Mouse (Mus musculus) neural tube, embryonic 14.5 days (tissue): ENCODE results near the gene Nfia. TPM values are rescaled to one million over a fixed set of nuclear protein-coding genes. Genes with fewer than 3 reads are reported as not detected.
A peak's percentile ranks its signal among the peaks of the same experiment; 100 is the strongest.

Source experiments
- ATAC-seq: fragments of 200-750 bp; cut with Nextera tagmentation; 2 replicates; pipeline ENCODE4 v1.8.0; 2017; ENCODE audit warnings: low read depth, mild to moderate bottlenecking, moderate TSS enrichment, moderate library complexity
- H3K27ac ChIP-seq: fragments of 300-500 bp; sonication (generic); 2 replicates; pipeline ENCODE4 v1.5.1; 2014; ENCODE audit warnings: low read depth, mild to moderate bottlenecking, control low read depth, low read length, moderate library complexity, mixed read lengths
- H3K27me3 ChIP-seq: fragments of 300-500 bp; sonication (generic); 2 replicates; pipeline ENCODE4 v1.6.1; 2014; ENCODE audit warnings: low read length; ENCODE audit not compliant: control insufficient read depth, insufficient read depth
- H3K36me3 ChIP-seq: fragments of 300-500 bp; sonication (generic); 2 replicates; pipeline ENCODE4 v1.6.1; 2014; ENCODE audit warnings: low read length, mixed read lengths; ENCODE audit not compliant: control insufficient read depth, insufficient read depth
- H3K4me1 ChIP-seq: fragments of 300-500 bp; sonication (generic); 2 replicates; pipeline ENCODE4 v1.6.1; 2014; ENCODE audit warnings: low read length; ENCODE audit not compliant: control insufficient read depth, insufficient read depth
- H3K4me2 ChIP-seq: fragments of 300-500 bp; sonication (generic); 2 replicates; pipeline ENCODE4 v1.6.1; 2014; ENCODE audit warnings: mild to moderate bottlenecking, low read depth, low read length, control low read depth
- H3K4me3 ChIP-seq: fragments of 300-500 bp; sonication (generic); 2 replicates; pipeline ENCODE4 v1.5.1; 2014; ENCODE audit warnings: low read depth, low read length, control low read depth, mixed read lengths
- H3K9ac ChIP-seq: fragments of 300-500 bp; sonication (generic); replicated peaks from 2 replicates; pipeline ENCODE4 v1.6.1; 2014; ENCODE audit warnings: low read depth, mild to moderate bottlenecking, control low read depth, low read length, mixed read lengths
- H3K9me3 ChIP-seq: fragments of 300-500 bp; sonication (generic); 2 replicates; pipeline ENCODE4 v1.6.1; 2016; ENCODE audit warnings: low read length; ENCODE audit not compliant: control insufficient read depth
- WGBS: fragments of 180-500 bp; shearing (Covaris S2); extraction: QIAGEN DNeasy Blood & Tissue Kit; methylation state at CpG from one replicate; pipeline ENCODE4 v1.1.7; 2014; 5-methylcytosine and 5-hydroxymethylcytosine counted together
- polyA plus RNA-seq: library from polyadenylated mRNA; unstranded; fragments of >200 nt; fragmentation: Nextera tagmentation; extraction: Ambion mirVana; gene quantifications from 2 replicates; pipeline ENCODE4 v1.2.1, GENCODE M21; 2014

Nfia gene
- polyA plus RNA-seq, 1 experiment from 2014 or later = 50.0 TPM

DNA sequence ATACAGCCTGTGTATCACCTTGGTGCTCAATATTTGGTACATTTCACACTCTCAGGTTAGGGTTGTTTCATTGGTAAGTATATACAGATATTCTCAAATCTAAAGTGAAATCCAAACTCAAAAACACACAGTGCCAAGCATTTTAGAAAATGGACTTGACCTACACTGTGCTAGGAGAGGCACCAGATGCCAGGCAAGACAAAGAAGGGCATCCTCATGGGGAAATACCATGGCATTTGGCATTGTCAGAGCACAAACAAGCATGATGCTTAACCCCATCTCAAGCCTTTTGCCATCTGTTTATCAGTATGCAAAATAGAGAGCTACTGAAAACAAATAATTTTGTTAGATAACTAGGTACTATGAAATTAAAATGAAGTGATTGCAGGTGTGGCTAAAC is 274.8 kb downstream of the Nfia start:
- H3K27me3 ChIP-seq = no peaks in the 10 kb centered on the region
- no peak overlapping the region for H3K9ac ChIP-seq
- H3K4me2 ChIP-seq = no peak overlapping the region
- no peaks in the 10 kb centered on the region for H3K9me3 ChIP-seq
- peaks cover 7% of the 10 kb centered on the region for H3K4me1 ChIP-seq
- no peak for ATAC-seq
- H3K36me3 ChIP-seq = no peaks in the 10 kb centered on the region
- no peak overlapping the region for H3K4me3 ChIP-seq
- H3K27ac ChIP-seq = no peak overlapping the region

GRCm38 (mm10) chr4:98049584-98049983 is 277.1 kb downstream of the Nfia start:
- no peak for ATAC-seq
- no peaks in the 10 kb centered on the region for H3K36me3 ChIP-seq
- WGBS = 32% methylated on average over 7 of the region's 7 CpGs
- no peak overlapping the region for H3K27ac ChIP-seq
- H3K9ac ChIP-seq = no peak overlapping the region
- H3K9me3 ChIP-seq = no peaks in the 10 kb centered on the region
- peaks cover 7% of the 10 kb centered on the region for H3K4me1 ChIP-seq
- H3K27me3 ChIP-seq = no peaks in the 10 kb centered on the region
- no peak overlapping the region for H3K4me2 ChIP-seq
- H3K4me3 ChIP-seq = no peak overlapping the region

DNA sequence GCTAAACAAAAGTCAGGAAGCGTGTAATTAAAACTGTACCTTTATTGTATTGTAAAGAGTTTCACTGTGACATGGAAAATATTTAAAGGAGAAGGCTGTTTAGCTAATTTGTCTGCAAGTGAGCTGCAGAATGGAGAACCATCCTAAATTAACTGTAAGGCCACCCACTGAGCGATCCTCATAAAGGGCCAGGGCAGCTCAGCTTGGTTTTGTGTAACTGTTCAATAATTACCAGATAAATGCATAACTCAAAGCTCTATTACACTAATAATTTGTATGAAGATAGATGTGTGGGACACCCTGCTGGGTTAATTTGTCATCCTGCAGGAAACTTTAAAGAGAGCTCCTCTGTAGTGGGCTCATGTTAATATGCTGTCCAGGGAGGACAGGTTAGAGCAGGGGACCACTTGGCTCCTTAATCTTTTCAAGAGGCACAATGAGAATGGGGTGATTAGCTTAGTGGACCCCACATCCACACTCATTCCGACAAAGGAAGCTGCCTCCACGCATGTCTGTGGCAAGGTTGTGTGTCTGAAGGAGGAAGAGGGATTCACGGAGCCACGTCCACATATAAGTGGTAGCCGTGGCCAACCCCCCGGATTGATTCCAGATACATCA is 277.6 kb downstream of the Nfia start:
- H3K27ac ChIP-seq = no peak overlapping the region
- H3K27me3 ChIP-seq = no peaks in the 10 kb centered on the region
- no peak overlapping the region for H3K9ac ChIP-seq
- 55% methylated on average over 8 of the region's 8 CpGs for WGBS
- no peaks in the 10 kb centered on the region for H3K9me3 ChIP-seq
- no peak overlapping the region for H3K4me2 ChIP-seq
- peak; percentile 67 for ATAC-seq
- peaks cover 7% of the 10 kb centered on the region for H3K4me1 ChIP-seq
- no peak overlapping the region for H3K4me3 ChIP-seq
- no peaks in the 10 kb centered on the region for H3K36me3 ChIP-seq

GRCm38 (mm10) chr4:98050781-98051180 is 278.2 kb downstream of the Nfia start:
- peak; percentile 68; the same call in 1 of the 2 replicates for ATAC-seq
- no peaks in the 10 kb centered on the region for H3K9me3 ChIP-seq
- H3K4me1 ChIP-seq = peaks cover 7% of the 10 kb centered on the region
- no peaks in the 10 kb centered on the region for H3K27me3 ChIP-seq
- WGBS = 34% methylated on average over 10 of the region's 10 CpGs
- no peak overlapping the region for H3K4me2 ChIP-seq
- no peak overlapping the region for H3K9ac ChIP-seq
- no peak overlapping the region for H3K27ac ChIP-seq
- H3K36me3 ChIP-seq = no peaks in the 10 kb centered on the region
- no peak overlapping the region for H3K4me3 ChIP-seq

DNA sequence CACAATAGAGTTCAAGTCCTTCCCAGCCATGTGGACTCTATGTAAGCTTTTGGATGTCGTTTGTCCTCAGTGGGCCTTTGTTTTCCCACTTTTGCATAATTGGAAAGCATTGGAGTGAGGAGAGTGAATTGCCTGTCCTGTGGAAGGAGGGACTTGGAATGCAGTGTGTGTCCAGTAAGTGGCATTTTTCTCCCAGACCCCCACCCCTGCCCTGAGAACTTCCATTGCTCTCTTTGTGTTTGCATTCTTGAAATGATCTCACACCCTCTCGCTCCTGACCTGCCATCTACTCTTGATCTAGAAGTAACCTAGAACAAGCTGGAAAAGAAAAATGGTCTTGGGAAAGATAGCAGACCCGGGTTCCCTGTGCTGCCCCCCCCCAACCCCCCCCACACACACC is 278.8 kb downstream of the Nfia start:
- Histone ChIP-seq H3K9ac (no peak overlapping the region), H3K9me3 (no peaks in the 10 kb centered on the region), H3K4me2 (no peak overlapping the region), H3K36me3 (no peaks in the 10 kb centered on the region), H3K27me3 (no peaks in the 10 kb centered on the region), H3K27ac (no peak overlapping the region), H3K4me3 (no peak overlapping the region), H3K4me1 (peaks cover 7% of the 10 kb centered on the region)
- ATAC-seq = no peak
- WGBS = 60% methylated on average over 3 of the region's 3 CpGs

GRCm38 (mm10) chr4:98055036-98055435 is 282.5 kb downstream of the Nfia start:
- no peaks in the 10 kb centered on the region for H3K36me3 ChIP-seq
- no peak for ATAC-seq

GRCm38 (mm10) chr4:98056396-98057020 is 284.0 kb downstream of the Nfia start:
- no peaks in the 10 kb centered on the region for H3K4me1 ChIP-seq
- no peak overlapping the region for H3K4me2 ChIP-seq
- no peak for ATAC-seq
- no peak overlapping the region for H3K27ac ChIP-seq
- no peaks in the 10 kb centered on the region for H3K27me3 ChIP-seq
- 95% methylated on average over 7 of the region's 7 CpGs for WGBS
- no peaks in the 10 kb centered on the region for H3K36me3 ChIP-seq
- no peaks in the 10 kb centered on the region for H3K9me3 ChIP-seq
- no peak overlapping the region for H3K9ac ChIP-seq
- no peak overlapping the region for H3K4me3 ChIP-seq

More at GRCm38 (mm10) chr4:98055036-98055435, 282.5 kb downstream of the Nfia start:
- no peak overlapping the region for H3K4me2 ChIP-seq
- H3K27me3 ChIP-seq = no peaks in the 10 kb centered on the region
- 97% methylated on average over 4 of the region's 4 CpGs for WGBS
- no peaks in the 10 kb centered on the region for H3K9me3 ChIP-seq
- no peak overlapping the region for H3K9ac ChIP-seq
- no peak overlapping the region for H3K4me3 ChIP-seq
- H3K27ac ChIP-seq = no peak overlapping the region
- H3K4me1 ChIP-seq = peaks cover 3% of the 10 kb centered on the region; the same call in 1 of the 2 replicates

- Histone ChIP-seq H3K9me3 (no peaks in the 10 kb centered on the region), H3K4me3 (no peak overlapping the region), H3K27me3 (no peaks in the 10 kb centered on the region), H3K27ac (no peak overlapping the region), H3K4me1 (no peaks in the 10 kb centered on the region), H3K9ac (no peak overlapping the region), H3K36me3 (no peaks in the 10 kb centered on the region), H3K4me2 (no peak overlapping the region)
- WGBS = 74% methylated on average over 12 of the region's 12 CpGs
- no peak for ATAC-seq
These were observed 284.7 kb downstream of the Nfia start for GRCm38 (mm10) chr4:98057246-98057645.

- Histone ChIP-seq H3K36me3 (no peaks in the 10 kb centered on the region), H3K9ac (no peak overlapping the region), H3K9me3 (no peaks in the 10 kb centered on the region), H3K27me3 (no peaks in the 10 kb centered on the region), H3K4me3 (no peak overlapping the region), H3K4me1 (no peaks in the 10 kb centered on the region), H3K27ac (no peak overlapping the region), H3K4me2 (no peak overlapping the region)
- no peak for ATAC-seq
- 81% methylated on average over 4 of the region's 4 CpGs for WGBS
These were observed 285.2 kb downstream of the Nfia start for GRCm38 (mm10) chr4:98057721-98058120.
